Mouse (Mus musculus): ENCODE data around the gene Nptn. TPM values are rescaled to one million over a fixed set of nuclear protein-coding genes. Genes with fewer than 3 reads are reported as not detected.

Gene Nptn
- total and polyA plus RNA-seq, 2 experiments from 2014 or later = 236 to 298 TPM

- H3K4me1 ChIP-seq (ENCODE audit: insufficient read depth) = peaks cover 6% of the 10 kb centered on the region; the same call in 1 of the 2 replicates
- no peak for TF ChIP-seq CTCF (IDR thresholded peaks at IDR 0.05; ENCODE audit: low read depth)
- WGBS = under 1% methylated on average over 42 of the region's 42 CpGs
- no peaks in the 10 kb centered on the region for H3K36me3 ChIP-seq (ENCODE audit: insufficient read depth)
- H3K9ac ChIP-seq = peak overlapping the region; percentile 98
- peak overlapping the region; percentile 99 for H3K27ac ChIP-seq (ENCODE audit: low read depth, low read length)
- peak overlapping the region; percentile 99 for H3K4me3 ChIP-seq (ENCODE audit: low read depth, low read length)
- no peaks in the 10 kb centered on the region for H3K9me3 ChIP-seq (ENCODE audit: low read length)
- ATAC-seq (peak; percentile 60), DNase-seq (peak; percentile 60)
- H3K27me3 ChIP-seq (ENCODE audit: insufficient read depth, low read length) = no peaks in the 10 kb centered on the region
- peak overlapping the region; percentile 77 for H3K4me2 ChIP-seq (ENCODE audit: low read depth)
These were observed 684 bp downstream of the Nptn start for GRCm38 (mm10) chr9:58582581-58583266.

GRCm38 (mm10) chr9:58583267-58583641 lies 1.2 kb downstream of the Nptn start:
- H3K9ac ChIP-seq = peak overlapping the region; percentile 98
- ATAC-seq (no peak), DNase-seq (no peak)
- no peaks in the 10 kb centered on the region for H3K36me3 ChIP-seq (ENCODE audit: insufficient read depth)
- H3K4me3 ChIP-seq (ENCODE audit: low read depth, low read length) = peak overlapping the region; percentile 99
- no peaks in the 10 kb centered on the region for H3K9me3 ChIP-seq (ENCODE audit: low read length)
- WGBS = under 1% methylated on average over 8 of the region's 8 CpGs
- H3K27ac ChIP-seq (ENCODE audit: low read depth, low read length) = peak overlapping the region; percentile 99
- peaks cover 6% of the 10 kb centered on the region; the same call in 1 of the 2 replicates for H3K4me1 ChIP-seq (ENCODE audit: insufficient read depth)
- TF ChIP-seq CTCF (IDR thresholded peaks at IDR 0.05; ENCODE audit: low read depth) = no peak
- peak overlapping the region; percentile 77 for H3K4me2 ChIP-seq (ENCODE audit: low read depth)
- no peaks in the 10 kb centered on the region for H3K27me3 ChIP-seq (ENCODE audit: insufficient read depth, low read length)

- Histone ChIP-seq H3K27me3 (ENCODE audit: insufficient read depth, low read length) (no peaks in the 10 kb centered on the region), H3K9ac (no peak overlapping the region), H3K4me3 (ENCODE audit: low read depth, low read length) (peak overlapping the region; percentile 99; the same call in 1 of the 2 replicates), H3K27ac (ENCODE audit: low read depth, low read length) (no peak overlapping the region), H3K36me3 (ENCODE audit: insufficient read depth) (no peaks in the 10 kb centered on the region), H3K4me1 (ENCODE audit: insufficient read depth) (peaks cover 6% of the 10 kb centered on the region; the same call in 1 of the 2 replicates), H3K4me2 (ENCODE audit: low read depth) (0 out of 2 replicates have a peak overlapping the region, but pooled peaks have one; percentile 77), H3K9me3 (ENCODE audit: low read length) (no peaks in the 10 kb centered on the region)
- ATAC-seq (no peak), DNase-seq (no peak)
- 70% methylated on average over 1 of the region's 1 CpGs for WGBS
- TF ChIP-seq CTCF (IDR thresholded peaks at IDR 0.05; ENCODE audit: low read depth) = no peak
These were observed 2.3 kb downstream of the Nptn start for GRCm38 (mm10) chr9:58584323-58584722.

GRCm38 (mm10) chr9:58588657-58589056 lies 6.6 kb downstream of the Nptn start:
- Histone ChIP-seq H3K4me3 (ENCODE audit: low read depth, low read length) (no peak overlapping the region), H3K4me2 (ENCODE audit: low read depth) (no peak overlapping the region), H3K27me3 (ENCODE audit: insufficient read depth, low read length) (no peaks in the 10 kb centered on the region), H3K27ac (ENCODE audit: low read depth, low read length) (no peak overlapping the region), H3K36me3 (ENCODE audit: insufficient read depth) (no peaks in the 10 kb centered on the region), H3K4me1 (ENCODE audit: insufficient read depth) (peaks cover 6% of the 10 kb centered on the region; the same call in 1 of the 2 replicates), H3K9ac (no peak overlapping the region), H3K9me3 (ENCODE audit: low read length) (no peaks in the 10 kb centered on the region)
- WGBS = 89% methylated on average over 4 of the region's 4 CpGs
- TF ChIP-seq CTCF (IDR thresholded peaks at IDR 0.05; ENCODE audit: low read depth) = no peak
- DNase-seq = no peak
- ATAC-seq = no peak

GRCm38 (mm10) chr9:58595313-58595712 lies 13.3 kb downstream of the Nptn start:
- H3K9me3 ChIP-seq (ENCODE audit: low read length) = no peaks in the 10 kb centered on the region
- H3K27ac ChIP-seq (ENCODE audit: low read depth, low read length) = no peak overlapping the region
- WGBS = 96% methylated on average over 1 of the region's 1 CpGs
- no peak overlapping the region for H3K4me3 ChIP-seq (ENCODE audit: low read depth, low read length)
- H3K4me2 ChIP-seq (ENCODE audit: low read depth) = no peak overlapping the region
- no peak for TF ChIP-seq CTCF (IDR thresholded peaks at IDR 0.05; ENCODE audit: low read depth)
- ATAC-seq = no peak
- no peak for DNase-seq
- H3K4me1 ChIP-seq (ENCODE audit: insufficient read depth) = no peaks in the 10 kb centered on the region
- H3K27me3 ChIP-seq (ENCODE audit: insufficient read depth, low read length) = no peaks in the 10 kb centered on the region
- no peaks in the 10 kb centered on the region for H3K36me3 ChIP-seq (ENCODE audit: insufficient read depth)
- H3K9ac ChIP-seq = no peak overlapping the region

- no peaks in the 10 kb centered on the region for H3K4me1 ChIP-seq (ENCODE audit: insufficient read depth)
- H3K4me2 ChIP-seq (ENCODE audit: low read depth) = no peak overlapping the region
- no peak overlapping the region for H3K27ac ChIP-seq (ENCODE audit: low read depth, low read length)
- H3K4me3 ChIP-seq (ENCODE audit: low read depth, low read length) = no peak overlapping the region
- ATAC-seq (no peak), DNase-seq (peak; percentile 11)
- no peaks in the 10 kb centered on the region for H3K36me3 ChIP-seq (ENCODE audit: insufficient read depth)
- no peaks in the 10 kb centered on the region for H3K27me3 ChIP-seq (ENCODE audit: insufficient read depth, low read length)
- TF ChIP-seq CTCF (IDR thresholded peaks at IDR 0.05; ENCODE audit: low read depth) = no peak
- H3K9me3 ChIP-seq (ENCODE audit: low read length) = no peaks in the 10 kb centered on the region
- 74% methylated on average over 1 of the region's 1 CpGs for WGBS
- no peak overlapping the region for H3K9ac ChIP-seq
These were observed 31.8 kb downstream of the Nptn start for GRCm38 (mm10) chr9:58613790-58614189.

GRCm38 (mm10) chr9:58615064-58615938 lies 33.3 kb downstream of the Nptn start:
- Histone ChIP-seq H3K9ac (no peak overlapping the region), H3K36me3 (ENCODE audit: insufficient read depth) (no peaks in the 10 kb centered on the region), H3K4me1 (ENCODE audit: insufficient read depth) (no peaks in the 10 kb centered on the region), H3K4me3 (ENCODE audit: low read depth, low read length) (no peak overlapping the region), H3K4me2 (ENCODE audit: low read depth) (no peak overlapping the region), H3K27ac (ENCODE audit: low read depth, low read length) (no peak overlapping the region), H3K27me3 (ENCODE audit: insufficient read depth, low read length) (no peaks in the 10 kb centered on the region), H3K9me3 (ENCODE audit: low read length) (no peaks in the 10 kb centered on the region)
- no peak for ATAC-seq
- DNase-seq = no peak
- WGBS = 74% methylated on average over 3 of the region's 3 CpGs
- peak; percentile 35; the same call in 1 of the 2 replicates for TF ChIP-seq CTCF (IDR thresholded peaks at IDR 0.05; ENCODE audit: low read depth)

Measured in forebrain, postnatal 0 days (tissue).